Mouse (Mus musculus) embryonic facial prominence, embryonic 11.5 days (tissue): ENCODE data around the gene Rasa2. TPM values are rescaled to one million over a fixed set of nuclear protein-coding genes. Genes with fewer than 3 reads are reported as not detected.

ENCODE experiments used
- ATAC-seq: fragments of 200-750 bp; cut with Nextera tagmentation; replicated peaks from 2 replicates; pipeline ENCODE4 v1.8.0; 2017; ENCODE audit warnings: low read depth; ENCODE audit not compliant: insufficient number of reproducible peaks, low FRiP score, low TSS enrichment
- DNase-seq: peaks from one replicate; pipeline ENCODE4 v3.0.0-alpha.2; 2015; ENCODE audit warnings: low spot score
- H3K27ac ChIP-seq: fragments of 300-500 bp; sonication (generic); replicated peaks from 2 replicates; pipeline ENCODE4 v1.5.1; 2014; ENCODE audit warnings: mild to moderate bottlenecking, low read depth, low read length, control low read depth
- H3K27me3 ChIP-seq: fragments of 300-500 bp; sonication (generic); 2 replicates; pipeline ENCODE4 v1.6.1; 2014; ENCODE audit warnings: mild to moderate bottlenecking, low read length, moderate library complexity, mixed read lengths; ENCODE audit not compliant: control insufficient read depth, insufficient read depth
- H3K36me3 ChIP-seq: fragments of 300-500 bp; sonication (generic); replicated peaks from 2 replicates; pipeline ENCODE4 v1.6.1; 2014; ENCODE audit warnings: low read depth, mild to moderate bottlenecking, low read length, moderate library complexity, mixed read lengths; ENCODE audit not compliant: control insufficient read depth, insufficient read depth
- H3K4me1 ChIP-seq: fragments of 300-500 bp; sonication (generic); 2 replicates; pipeline ENCODE4 v1.6.1; 2014; ENCODE audit warnings: low read length, mixed read lengths; ENCODE audit not compliant: control insufficient read depth, insufficient read depth
- H3K4me2 ChIP-seq: fragments of 300-500 bp; sonication (generic); 2 replicates; pipeline ENCODE4 v1.6.1; 2014; ENCODE audit warnings: low read depth, mild to moderate bottlenecking, control low read depth, low read length, moderate library complexity
- H3K4me3 ChIP-seq: fragments of 300-500 bp; sonication (generic); 2 replicates; pipeline ENCODE4 v1.5.1; 2014; ENCODE audit warnings: low read depth, low read length, control low read depth
- H3K9ac ChIP-seq: fragments of 300-500 bp; sonication (generic); replicated peaks from 2 replicates; pipeline ENCODE4 v1.6.1; 2014; ENCODE audit warnings: mild to moderate bottlenecking, control low read depth, low read length
- H3K9me3 ChIP-seq: fragments of 300-500 bp; sonication (generic); replicated peaks from 2 replicates; pipeline ENCODE4 v1.6.1; 2016; ENCODE audit warnings: mild to moderate bottlenecking, low read length, inconsistent platforms, mixed read lengths; ENCODE audit not compliant: control insufficient read depth
- WGBS: fragments of 180-500 bp; shearing (Covaris S2); extraction: QIAGEN DNeasy Blood & Tissue Kit; methylation state at CpG from one replicate; pipeline ENCODE4 v1.1.7; 2014; 5-methylcytosine and 5-hydroxymethylcytosine counted together
- polyA plus RNA-seq: library from polyadenylated mRNA; unstranded; fragments of >200 nt; fragmentation: Nextera tagmentation; extraction: Ambion mirVana; gene quantifications from 2 replicates; pipeline ENCODE4 v1.2.1, GENCODE M21; 2014

Rasa2 gene
- polyA plus RNA-seq, 1 experiment from 2014 or later = 18.3 TPM

DNA sequence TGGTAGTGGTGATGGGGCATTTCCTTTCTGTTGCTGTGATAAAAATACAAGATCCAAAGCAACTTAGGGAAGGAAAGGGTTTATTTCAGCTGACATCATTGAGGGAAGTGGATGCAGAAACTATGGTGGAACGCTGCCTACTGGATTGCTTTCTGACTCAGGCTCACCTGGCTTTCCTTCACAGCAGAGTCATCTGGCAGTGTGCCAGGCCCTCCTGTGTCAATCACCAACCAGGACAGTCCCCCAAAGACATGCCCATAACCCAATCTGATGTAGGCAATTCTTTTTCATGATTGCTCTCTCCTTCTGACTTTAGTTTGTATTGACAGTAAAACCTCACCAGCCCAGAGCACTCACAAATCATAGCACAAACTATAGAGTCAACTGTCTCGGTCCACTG is 41.0 kb upstream of the Rasa2 start:
- WGBS = 85% methylated on average over 2 of the region's 2 CpGs
- Histone ChIP-seq H3K9me3 (no peaks in the 10 kb centered on the region), H3K27me3 (no peaks in the 10 kb centered on the region), H3K27ac (no peak overlapping the region), H3K4me2 (no peak overlapping the region), H3K36me3 (no peaks in the 10 kb centered on the region), H3K9ac (no peak overlapping the region), H3K4me3 (no peak overlapping the region), H3K4me1 (0 out of 2 replicates have a peak, but pooled peaks cover 3% of the 10 kb centered on the region)
- DNase-seq (no peak), ATAC-seq (no peak)

DNA sequence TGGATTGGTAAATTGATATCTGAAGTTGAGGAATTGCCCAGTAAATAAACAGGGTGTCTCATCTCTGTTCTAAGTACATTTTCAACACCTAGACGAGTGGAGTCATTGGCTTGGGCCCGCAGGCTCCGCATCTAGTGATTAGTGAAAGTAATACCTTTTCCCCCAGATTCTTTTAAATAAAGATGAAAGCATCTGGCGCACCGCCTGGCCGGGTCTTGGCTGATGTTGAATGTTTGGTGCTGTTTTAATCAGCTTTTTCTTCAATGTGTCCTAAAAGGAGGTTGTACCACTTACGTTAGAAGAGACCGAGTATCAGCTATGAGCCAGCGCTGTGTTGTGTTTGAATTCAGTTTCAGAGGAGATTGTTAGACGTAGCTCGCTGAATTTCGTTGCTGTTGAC is 39.8 kb upstream of the Rasa2 start:
- Histone ChIP-seq H3K36me3 (no peaks in the 10 kb centered on the region), H3K27me3 (no peaks in the 10 kb centered on the region), H3K4me2 (no peak overlapping the region), H3K27ac (no peak overlapping the region), H3K4me3 (no peak overlapping the region), H3K9ac (no peak overlapping the region), H3K4me1 (0 out of 2 replicates have a peak, but pooled peaks cover 3% of the 10 kb centered on the region), H3K9me3 (no peaks in the 10 kb centered on the region)
- WGBS = 91% methylated on average over 12 of the region's 12 CpGs
- no peak for ATAC-seq
- no peak for DNase-seq

DNA sequence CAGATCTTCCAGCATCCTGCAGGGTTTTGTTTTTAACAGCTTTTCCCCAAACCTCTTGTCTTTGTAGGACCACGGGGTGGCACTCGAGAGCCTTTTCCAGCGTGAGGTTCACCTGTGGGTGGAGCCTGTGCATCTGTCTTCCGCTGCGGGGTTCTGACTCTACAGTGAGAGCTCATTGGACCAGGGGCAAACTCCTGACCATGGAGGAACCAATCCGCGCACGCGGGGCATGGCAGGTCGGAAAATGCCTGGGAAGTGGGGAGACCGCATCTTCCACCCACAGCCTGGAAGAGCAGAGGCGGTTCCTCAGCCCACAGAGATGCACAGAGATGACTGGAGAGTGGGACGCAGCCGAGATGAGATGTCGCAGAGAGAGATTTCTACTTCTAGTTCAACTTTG is 38.5 kb upstream of the Rasa2 start:
- DNase-seq (peak; percentile 98), ATAC-seq (peak; percentile 99)
- whole genome bisulfite sequencing = 2% methylated on average over 15 of the region's 15 CpGs
- Histone ChIP-seq H3K4me2 (peak overlapping the region; percentile 47), H3K4me3 (peak overlapping the region; percentile 27), H3K36me3 (no peaks in the 10 kb centered on the region), H3K27me3 (no peaks in the 10 kb centered on the region), H3K9ac (peak overlapping the region; percentile 51; the same call in 1 of the 2 replicates), H3K27ac (no peak overlapping the region), H3K4me1 (0 out of 2 replicates have a peak, but pooled peaks cover 3% of the 10 kb centered on the region), H3K9me3 (no peaks in the 10 kb centered on the region)

DNA sequence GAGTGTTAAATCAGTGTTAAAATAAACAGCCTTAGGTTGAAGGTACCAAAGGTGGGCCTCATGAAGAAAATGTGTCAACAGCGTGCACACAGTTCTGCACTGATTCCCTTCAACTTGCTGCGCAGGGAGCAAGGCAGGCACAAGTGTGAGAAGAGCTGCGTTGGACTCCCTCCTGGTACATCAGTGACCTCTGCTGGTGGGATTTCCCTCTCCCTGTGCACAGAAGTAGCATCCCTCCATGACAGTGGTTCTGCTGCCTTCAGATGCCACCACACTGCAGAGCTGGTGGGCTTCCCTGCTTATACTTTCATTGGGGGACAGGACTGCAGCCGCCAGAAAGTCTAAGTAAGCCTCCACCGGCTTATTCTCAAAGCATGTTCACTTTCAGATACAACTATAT is 37.2 kb upstream of the Rasa2 start:
- peak; percentile 64 for DNase-seq
- no peak for ATAC-seq
- Histone ChIP-seq H3K4me1 (0 out of 2 replicates have a peak, but pooled peaks cover 3% of the 10 kb centered on the region), H3K9ac (no peak overlapping the region), H3K4me3 (no peak overlapping the region), H3K27me3 (no peaks in the 10 kb centered on the region), H3K4me2 (no peak overlapping the region), H3K36me3 (no peaks in the 10 kb centered on the region), H3K9me3 (no peaks in the 10 kb centered on the region), H3K27ac (no peak overlapping the region)
- WGBS = 44% methylated on average over 5 of the region's 5 CpGs

DNA sequence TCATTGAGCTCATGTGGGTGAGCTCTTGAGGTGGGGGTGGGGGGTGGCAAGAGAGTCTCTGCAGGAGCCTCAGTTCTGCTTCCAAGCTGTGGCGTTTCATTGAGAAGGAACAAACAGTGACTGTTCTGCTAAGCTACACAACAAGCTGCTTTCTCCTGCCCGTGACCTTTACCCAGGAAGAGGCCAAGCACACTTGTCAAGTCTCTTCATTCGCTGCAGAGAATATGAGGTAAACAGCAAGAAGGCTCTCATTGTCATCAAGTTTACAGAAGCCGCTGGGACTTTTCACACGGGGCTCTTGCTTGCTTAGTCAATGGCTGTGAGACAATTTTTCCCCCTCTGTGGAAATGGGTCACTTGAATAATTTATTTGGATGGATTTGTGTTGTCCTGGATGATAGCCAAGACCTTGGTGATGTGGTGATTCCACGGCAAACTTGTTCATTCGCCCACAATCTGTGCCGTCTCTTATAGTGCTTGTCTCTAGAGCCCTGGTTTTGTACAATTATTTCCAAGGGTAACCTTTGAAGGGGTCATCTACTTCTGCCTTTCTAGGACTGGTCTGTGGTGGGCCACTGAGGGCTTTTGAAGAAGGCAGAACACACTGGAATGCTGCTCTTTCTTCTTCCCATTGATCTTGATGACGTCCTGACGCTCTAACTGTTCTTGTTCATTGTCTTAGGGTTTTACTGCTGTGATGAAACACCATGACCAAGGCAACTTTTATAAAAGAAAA is 29.3 kb upstream of the Rasa2 start:
- Histone ChIP-seq H3K4me3 (no peak overlapping the region), H3K9me3 (no peaks in the 10 kb centered on the region), H3K9ac (no peak overlapping the region), H3K27ac (no peak overlapping the region), H3K4me1 (no peaks in the 10 kb centered on the region), H3K27me3 (no peaks in the 10 kb centered on the region), H3K36me3 (no peaks in the 10 kb centered on the region), H3K4me2 (no peak overlapping the region)
- WGBS = 54% methylated on average over 10 of the region's 10 CpGs
- DNase-seq (peak; percentile 8), ATAC-seq (no peak)

DNA sequence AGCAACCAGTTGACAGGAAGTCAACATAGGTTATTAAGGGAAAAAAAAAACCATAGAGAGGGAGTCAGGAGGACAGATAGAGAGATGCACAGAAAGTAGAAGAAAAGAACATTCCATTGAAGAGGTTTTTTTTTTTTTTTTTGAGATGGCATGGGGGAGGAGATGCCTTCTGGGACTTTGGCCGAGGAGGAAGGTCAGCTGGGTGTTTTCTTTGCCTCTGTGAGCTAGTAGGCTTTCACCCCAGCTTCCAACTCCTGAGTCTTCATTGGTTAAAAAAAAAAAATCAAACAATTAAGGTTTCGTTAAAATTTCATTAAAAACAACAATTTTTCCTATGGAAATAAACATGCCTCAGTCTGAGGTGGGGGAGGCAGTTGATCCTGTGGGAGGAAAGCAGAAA is 28.4 kb upstream of the Rasa2 start:
- no peak overlapping the region for H3K9ac ChIP-seq
- H3K4me2 ChIP-seq = no peak overlapping the region
- H3K36me3 ChIP-seq = no peaks in the 10 kb centered on the region
- H3K27me3 ChIP-seq = no peaks in the 10 kb centered on the region
- DNase-seq (no peak), ATAC-seq (no peak)
- no peak overlapping the region for H3K27ac ChIP-seq
- no peaks in the 10 kb centered on the region for H3K9me3 ChIP-seq
- no peaks in the 10 kb centered on the region for H3K4me1 ChIP-seq
- 59% methylated on average over 2 of the region's 2 CpGs for WGBS
- no peak overlapping the region for H3K4me3 ChIP-seq

DNA sequence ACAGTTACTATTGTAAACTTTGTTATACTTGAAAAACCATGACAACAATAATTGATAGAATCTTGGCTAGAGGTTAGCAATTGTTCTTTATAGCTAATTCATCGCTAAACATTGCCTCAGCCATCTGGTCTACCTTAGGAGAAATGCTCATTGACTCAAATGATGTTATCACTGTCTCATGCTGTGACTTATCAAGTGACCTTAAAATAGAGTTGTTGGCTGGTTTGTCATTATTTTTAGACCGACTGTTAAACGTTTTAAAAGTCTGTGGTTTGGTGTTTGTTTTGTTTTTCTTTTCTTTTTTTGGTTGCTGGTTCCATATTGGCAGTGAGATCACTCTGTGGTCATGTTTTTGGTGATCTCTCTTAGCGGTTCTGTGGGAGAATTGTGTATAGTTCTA is 22.1 kb upstream of the Rasa2 start:
- H3K36me3 ChIP-seq = no peaks in the 10 kb centered on the region
- ATAC-seq = no peak
- WGBS = 72% methylated on average over 4 of the region's 4 CpGs

DNA sequence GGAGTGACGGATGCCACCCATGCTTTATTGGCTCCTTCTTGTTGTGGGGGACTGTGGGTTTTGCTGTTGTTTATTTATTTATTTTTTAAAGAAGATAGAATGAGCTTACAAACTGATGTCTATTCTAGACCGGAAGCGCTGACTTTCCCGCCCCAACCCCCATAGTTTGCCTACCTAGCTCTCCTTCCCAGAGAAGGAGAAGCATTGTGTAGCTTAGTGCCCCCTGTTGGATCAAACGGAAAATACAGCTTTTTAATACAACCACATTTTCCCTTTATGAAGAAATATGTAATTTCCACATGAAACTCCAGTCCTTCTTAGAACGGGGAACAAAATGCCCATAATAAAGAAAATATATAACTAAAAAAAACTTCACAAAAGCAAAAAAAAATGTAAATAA is 21.3 kb upstream of the Rasa2 start:
- H3K27me3 ChIP-seq = no peaks in the 10 kb centered on the region
- no peak for ATAC-seq
- WGBS = 64% methylated on average over 6 of the region's 6 CpGs
- no peaks in the 10 kb centered on the region for H3K9me3 ChIP-seq
- H3K9ac ChIP-seq = no peak overlapping the region
- H3K27ac ChIP-seq = no peak overlapping the region
- H3K4me1 ChIP-seq = no peaks in the 10 kb centered on the region
- H3K4me3 ChIP-seq = no peak overlapping the region
- H3K4me2 ChIP-seq = no peak overlapping the region
- H3K36me3 ChIP-seq = no peaks in the 10 kb centered on the region
- DNase-seq = peak; percentile 59

More for the DNA sequence above, 22.1 kb upstream of the Rasa2 start:
- Histone ChIP-seq H3K9me3 (no peaks in the 10 kb centered on the region), H3K4me3 (no peak overlapping the region), H3K4me1 (no peaks in the 10 kb centered on the region), H3K27me3 (no peaks in the 10 kb centered on the region), H3K27ac (no peak overlapping the region), H3K4me2 (no peak overlapping the region), H3K9ac (no peak overlapping the region)
- no peak for DNase-seq
